Mouse (Mus musculus) heart, embryonic 12.5 days (tissue): ENCODE data around the gene Nrm. TPM values are rescaled to one million over a fixed set of nuclear protein-coding genes. Genes with fewer than 3 reads are reported as not detected.

Experiments used
- ATAC-seq: fragments of 200-750 bp; cut with Nextera tagmentation; 2 replicates; pipeline ENCODE4 v1.8.0; 2017; ENCODE audit warnings: moderate TSS enrichment, moderate library complexity; ENCODE audit not compliant: insufficient number of reproducible peaks, low FRiP score
- H3K27ac ChIP-seq: fragments of 300-500 bp; sonication (generic); 2 replicates; pipeline ENCODE4 v1.5.1; 2016; ENCODE audit warnings: mild to moderate bottlenecking, moderate library complexity; ENCODE audit not compliant: poor library complexity, severe bottlenecking
- H3K27me3 ChIP-seq: fragments of 300-500 bp; sonication (generic); replicated peaks from 2 replicates; pipeline ENCODE4 v1.6.1; 2016; ENCODE audit warnings: mild to moderate bottlenecking, moderate library complexity
- H3K36me3 ChIP-seq: fragments of 300-500 bp; sonication (generic); 2 replicates; pipeline ENCODE4 v1.6.1; 2016; ENCODE audit warnings: mild to moderate bottlenecking, moderate library complexity
- H3K4me1 ChIP-seq: fragments of 300-500 bp; sonication (generic); replicated peaks from 2 replicates; pipeline ENCODE4 v1.6.1; 2016; ENCODE audit warnings: mild to moderate bottlenecking
- H3K4me2 ChIP-seq: fragments of 300-500 bp; sonication (generic); 2 replicates; pipeline ENCODE4 v1.6.1; 2016; ENCODE audit warnings: mild to moderate bottlenecking, moderate library complexity
- H3K4me3 ChIP-seq: fragments of 300-500 bp; sonication (generic); 2 replicates; pipeline ENCODE4 v1.5.1; 2016; ENCODE audit warnings: mild to moderate bottlenecking
- H3K9ac ChIP-seq: fragments of 300-500 bp; sonication (generic); 2 replicates; pipeline ENCODE4 v1.6.1; 2016; ENCODE audit warnings: mild to moderate bottlenecking, moderate library complexity
- H3K9me3 ChIP-seq: fragments of 300-500 bp; sonication (generic); replicated peaks from 2 replicates; pipeline ENCODE4 v1.6.1; 2016; ENCODE audit warnings: mild to moderate bottlenecking, moderate library complexity
- WGBS: fragments of 180-500 bp; shearing (Covaris S2); methylation state at CpG from one replicate; pipeline ENCODE4 v1.1.7; 2016; 5-methylcytosine and 5-hydroxymethylcytosine counted together
- polyA plus RNA-seq: library from polyadenylated mRNA; unstranded; fragments of >200 nt; fragmentation: Nextera tagmentation; extraction: Ambion mirVana; gene quantifications from 2 replicates; pipeline ENCODE4 v1.2.1, GENCODE M21; 2016

Gene Nrm
- polyA plus RNA-seq, 1 experiment from 2014 or later: 50.7 TPM

GRCm38 (mm10) chr17:35821439-35822430 lies 39.4 kb upstream of the Nrm start, which contains the start of gene Ier3:
Ier3 (plus strand) TSS chr17:35821684.
- peak within 1 kb of the TSS; percentile 91 for H3K4me2 ChIP-seq
- peak within 1 kb of the TSS; percentile 86 for H3K9ac ChIP-seq
- H3K36me3 ChIP-seq: peaks cover 18% of the 10 kb centered on the region
- whole genome bisulfite sequencing: under 1% methylated on average over 62 of the region's 62 CpGs
- H3K27me3 ChIP-seq: no peaks in the 10 kb centered on the region
- H3K27ac ChIP-seq: peak within 1 kb of the TSS; percentile 89
- peak within 1 kb of the TSS; percentile 89 for H3K4me3 ChIP-seq
- peak; percentile 67 for ATAC-seq
- H3K4me1 ChIP-seq: peaks cover 35% of the 10 kb centered on the region
- no peaks in the 10 kb centered on the region for H3K9me3 ChIP-seq

GRCm38 (mm10) chr17:35822564-35822963 lies 38.6 kb upstream of the Nrm start:
- H3K4me1 ChIP-seq: peaks cover 27% of the 10 kb centered on the region
- 4% methylated on average over 11 of the region's 11 CpGs for WGBS
- H3K27me3 ChIP-seq: no peaks in the 10 kb centered on the region
- H3K9ac ChIP-seq: peak overlapping the region; percentile 86
- H3K4me3 ChIP-seq: peak overlapping the region; percentile 89
- peak; percentile 0; the same call in 1 of the 2 replicates for ATAC-seq
- peak overlapping the region; percentile 91 for H3K4me2 ChIP-seq
- H3K27ac ChIP-seq: peak overlapping the region; percentile 89
- H3K9me3 ChIP-seq: no peaks in the 10 kb centered on the region
- peaks cover 26% of the 10 kb centered on the region for H3K36me3 ChIP-seq

GRCm38 (mm10) chr17:35822964-35823937 lies 37.9 kb upstream of the Nrm start, which contains the start of gene Flot1:
Flot1 (plus strand) TSS chr17:35823230.
- WGBS: 1% methylated on average over 43 of the region's 47 CpGs
- Histone ChIP-seq H3K27ac (peak within 1 kb of the TSS; percentile 89), H3K4me1 (peaks cover 26% of the 10 kb centered on the region)

GRCm38 (mm10) chr17:35824402-35824801 lies 36.7 kb upstream of the Nrm start:
- H3K36me3 ChIP-seq: peaks cover 37% of the 10 kb centered on the region
- WGBS: 62% methylated on average over 7 of the region's 7 CpGs
- H3K27me3 ChIP-seq: no peaks in the 10 kb centered on the region
- 0 out of 2 replicates have a peak, but pooled peaks cover 3% of the 10 kb centered on the region for H3K9me3 ChIP-seq
- H3K9ac ChIP-seq: peak overlapping the region; percentile 84; the same call in 1 of the 2 replicates
- ATAC-seq: no peak
- peak overlapping the region; percentile 91 for H3K4me2 ChIP-seq
- peaks cover 26% of the 10 kb centered on the region for H3K4me1 ChIP-seq
- H3K27ac ChIP-seq: no peak overlapping the region
- H3K4me3 ChIP-seq: peak overlapping the region; percentile 89; the same call in 1 of the 2 replicates

More at GRCm38 (mm10) chr17:35822964-35823937, 37.9 kb upstream of the Nrm start, which contains the start of gene Flot1:
- ATAC-seq: peak; percentile 83
- H3K27me3 ChIP-seq: no peaks in the 10 kb centered on the region
- H3K36me3 ChIP-seq: peaks cover 33% of the 10 kb centered on the region
- peak within 1 kb of the TSS; percentile 89 for H3K4me3 ChIP-seq
- H3K4me2 ChIP-seq: peak within 1 kb of the TSS; percentile 91
- 0 out of 2 replicates have a peak, but pooled peaks cover 3% of the 10 kb centered on the region for H3K9me3 ChIP-seq
- H3K9ac ChIP-seq: peak within 1 kb of the TSS; percentile 86

GRCm38 (mm10) chr17:35825109-35825850 lies 35.8 kb upstream of the Nrm start:
- Histone ChIP-seq H3K9ac (no peak overlapping the region), H3K27me3 (no peaks in the 10 kb centered on the region), H3K4me1 (peaks cover 34% of the 10 kb centered on the region), H3K4me2 (no peak overlapping the region), H3K9me3 (0 out of 2 replicates have a peak, but pooled peaks cover 3% of the 10 kb centered on the region), H3K27ac (no peak overlapping the region), H3K4me3 (no peak overlapping the region), H3K36me3 (peaks cover 41% of the 10 kb centered on the region)
- 92% methylated on average over 13 of the region's 13 CpGs for WGBS
- no peak for ATAC-seq

- Histone ChIP-seq H3K36me3 (peaks cover 86% of the 10 kb centered on the region), H3K4me2 (peak overlapping the region; percentile 49), H3K27ac (0 out of 2 replicates have a peak overlapping the region, but pooled peaks have one; percentile 23), H3K9me3 (0 out of 2 replicates have a peak, but pooled peaks cover 3% of the 10 kb centered on the region), H3K9ac (no peak overlapping the region), H3K4me3 (no peak overlapping the region), H3K4me1 (peaks cover 30% of the 10 kb centered on the region), H3K27me3 (no peaks in the 10 kb centered on the region)
- ATAC-seq: peak; percentile 75
- WGBS: 2% methylated on average over 21 of the region's 21 CpGs
These were observed 31.4 kb upstream of the Nrm start for GRCm38 (mm10) chr17:35829737-35830136.

- Histone ChIP-seq H3K36me3 (peaks cover 79% of the 10 kb centered on the region), H3K27ac (no peak overlapping the region), H3K4me1 (peaks cover 45% of the 10 kb centered on the region), H3K4me2 (no peak overlapping the region), H3K9ac (no peak overlapping the region), H3K27me3 (no peaks in the 10 kb centered on the region), H3K4me3 (no peak overlapping the region), H3K9me3 (0 out of 2 replicates have a peak, but pooled peaks cover 3% of the 10 kb centered on the region)
- 71% methylated on average over 8 of the region's 8 CpGs for WGBS
- no peak for ATAC-seq
These were observed 28.5 kb upstream of the Nrm start for GRCm38 (mm10) chr17:35832400-35833238.

GRCm38 (mm10) chr17:35833239-35833751 lies 27.8 kb upstream of the Nrm start:
- Histone ChIP-seq H3K9me3 (no peaks in the 10 kb centered on the region), H3K36me3 (peaks cover 72% of the 10 kb centered on the region), H3K27ac (peak overlapping the region; percentile 12; the same call in 1 of the 2 replicates), H3K4me1 (peaks cover 45% of the 10 kb centered on the region), H3K4me3 (no peak overlapping the region), H3K27me3 (no peaks in the 10 kb centered on the region), H3K9ac (no peak overlapping the region), H3K4me2 (no peak overlapping the region)
- 22% methylated on average over 5 of the region's 5 CpGs for WGBS
- ATAC-seq: no peak

GRCm38 (mm10) chr17:35833894-35834293 lies 27.2 kb upstream of the Nrm start:
- WGBS: 56% methylated on average over 5 of the region's 5 CpGs
- Histone ChIP-seq H3K27me3 (no peaks in the 10 kb centered on the region), H3K9ac (no peak overlapping the region), H3K27ac (0 out of 2 replicates have a peak overlapping the region, but pooled peaks have one; percentile 31), H3K9me3 (no peaks in the 10 kb centered on the region), H3K36me3 (peaks cover 69% of the 10 kb centered on the region), H3K4me1 (peaks cover 45% of the 10 kb centered on the region), H3K4me3 (peak overlapping the region; percentile 4; the same call in 1 of the 2 replicates), H3K4me2 (peak overlapping the region; percentile 14; the same call in 1 of the 2 replicates)
- ATAC-seq: no peak
